Mouse (Mus musculus) intestine, postnatal 0 days (tissue): ENCODE data around the gene Abcg2. TPM values are rescaled to one million over a fixed set of nuclear protein-coding genes. Genes with fewer than 3 reads are reported as not detected.

Experiments used
- ATAC-seq: fragments of 200-750 bp; cut with Nextera tagmentation; 2 replicates; pipeline ENCODE4 v1.8.0; 2017; ENCODE audit warnings: mild to moderate bottlenecking, moderate TSS enrichment, moderate library complexity
- H3K27ac ChIP-seq: fragments of 300-500 bp; sonication (generic); 2 replicates; pipeline ENCODE4 v1.5.1; 2014; ENCODE audit warnings: mild to moderate bottlenecking, low read depth, low read length, moderate library complexity
- H3K27me3 ChIP-seq: fragments of 300-500 bp; sonication (generic); replicated peaks from 2 replicates; pipeline ENCODE4 v1.6.1; 2014; ENCODE audit warnings: low read length, mixed read lengths; ENCODE audit not compliant: control insufficient read depth, insufficient read depth
- H3K36me3 ChIP-seq: fragments of 300-500 bp; sonication (generic); 2 replicates; pipeline ENCODE4 v1.6.1; 2014; ENCODE audit warnings: mild to moderate bottlenecking, moderate library complexity; ENCODE audit not compliant: control insufficient read depth, insufficient read depth
- H3K4me1 ChIP-seq: fragments of 300-500 bp; sonication (generic); replicated peaks from 2 replicates; pipeline ENCODE4 v1.6.1; 2014; ENCODE audit warnings: antibody characterized with exemption, low read length, mixed read lengths; ENCODE audit not compliant: control insufficient read depth, insufficient read depth
- H3K4me2 ChIP-seq: fragments of 300-500 bp; sonication (generic); replicated peaks from 2 replicates; pipeline ENCODE4 v1.6.1; 2014; ENCODE audit warnings: low read depth, mild to moderate bottlenecking, moderate library complexity
- H3K4me3 ChIP-seq: fragments of 300-500 bp; sonication (generic); 2 replicates; pipeline ENCODE4 v1.5.1; 2014; ENCODE audit warnings: low read depth, low read length
- H3K9ac ChIP-seq: fragments of 300-500 bp; sonication (generic); 2 replicates; pipeline ENCODE4 v1.6.1; 2014; ENCODE audit warnings: mild to moderate bottlenecking, low read depth, low read length
- H3K9me3 ChIP-seq: fragments of 300-500 bp; sonication (generic); 2 replicates; pipeline ENCODE4 v1.6.1; 2016; ENCODE audit warnings: mixed run types; ENCODE audit not compliant: control insufficient read depth
- CTCF ChIP-seq: sonication (generic); IDR thresholded peaks from 2 replicates; pipeline ENCODE4 v1.5.1; 2016; ENCODE audit warnings: low read depth, mild to moderate bottlenecking, control low read depth, antibody characterized with exemption, moderate library complexity
- WGBS: fragments of 180-500 bp; shearing (Covaris S2); extraction: QIAGEN DNeasy Blood & Tissue Kit; methylation state at CpG from one replicate; pipeline ENCODE4 v1.1.7; 2014; 5-methylcytosine and 5-hydroxymethylcytosine counted together
- polyA plus RNA-seq: library from polyadenylated mRNA; unstranded; fragments of >200 nt; fragmentation: Nextera tagmentation; extraction: Ambion mirVana; gene quantifications from 2 replicates; pipeline ENCODE4 v1.2.1, GENCODE M21; 2015

Abcg2 gene
- polyA plus RNA-seq, 1 experiment from 2014 or later: 143 TPM

GRCm38 (mm10) chr6:58609919-58610759 is 25.8 kb downstream of the Abcg2 start:
- no peak overlapping the region for H3K4me2 ChIP-seq
- WGBS: 59% methylated on average over 6 of the region's 6 CpGs
- H3K9me3 ChIP-seq: 0 out of 2 replicates have a peak, but pooled peaks cover 2% of the 10 kb centered on the region
- H3K36me3 ChIP-seq: no peaks in the 10 kb centered on the region
- no peak overlapping the region for H3K27ac ChIP-seq
- no peaks in the 10 kb centered on the region for H3K4me1 ChIP-seq
- peak; percentile 67 for ATAC-seq
- H3K4me3 ChIP-seq: no peak overlapping the region
- TF ChIP-seq CTCF: no peak
- H3K9ac ChIP-seq: no peak overlapping the region
- no peaks in the 10 kb centered on the region for H3K27me3 ChIP-seq

GRCm38 (mm10) chr6:58610760-58611654 is 26.7 kb downstream of the Abcg2 start:
- no peak overlapping the region for H3K27ac ChIP-seq
- no peak for TF ChIP-seq CTCF
- WGBS: 70% methylated on average over 4 of the region's 4 CpGs
- H3K36me3 ChIP-seq: no peaks in the 10 kb centered on the region
- no peaks in the 10 kb centered on the region for H3K4me1 ChIP-seq
- no peak overlapping the region for H3K4me2 ChIP-seq
- 0 out of 2 replicates have a peak, but pooled peaks cover 2% of the 10 kb centered on the region for H3K9me3 ChIP-seq
- no peak overlapping the region for H3K4me3 ChIP-seq
- peak; percentile 55 for ATAC-seq
- no peaks in the 10 kb centered on the region for H3K27me3 ChIP-seq
- H3K9ac ChIP-seq: no peak overlapping the region

GRCm38 (mm10) chr6:58624126-58624525 is 39.8 kb downstream of the Abcg2 start:
- H3K36me3 ChIP-seq: no peaks in the 10 kb centered on the region
- H3K9ac ChIP-seq: no peak overlapping the region
- H3K27ac ChIP-seq: no peak overlapping the region
- 76% methylated on average over 5 of the region's 5 CpGs for WGBS
- H3K4me1 ChIP-seq: no peaks in the 10 kb centered on the region
- no peak for ATAC-seq
- H3K9me3 ChIP-seq: no peaks in the 10 kb centered on the region
- TF ChIP-seq CTCF: no peak
- H3K4me3 ChIP-seq: no peak overlapping the region
- H3K4me2 ChIP-seq: no peak overlapping the region
- no peaks in the 10 kb centered on the region for H3K27me3 ChIP-seq

- WGBS: 59% methylated on average over 2 of the region's 2 CpGs
- no peak for TF ChIP-seq CTCF
- H3K27ac ChIP-seq: no peak overlapping the region
- H3K9me3 ChIP-seq: no peaks in the 10 kb centered on the region
- H3K4me3 ChIP-seq: no peak overlapping the region
- no peaks in the 10 kb centered on the region for H3K36me3 ChIP-seq
- H3K9ac ChIP-seq: no peak overlapping the region
- H3K27me3 ChIP-seq: no peaks in the 10 kb centered on the region
- no peaks in the 10 kb centered on the region for H3K4me1 ChIP-seq
- ATAC-seq: no peak
- H3K4me2 ChIP-seq: no peak overlapping the region
Measured at GRCm38 (mm10) chr6:58629238-58629637, 44.9 kb downstream of the Abcg2 start.

- 67% methylated on average over 3 of the region's 3 CpGs for WGBS
- no peak overlapping the region for H3K4me3 ChIP-seq
- no peaks in the 10 kb centered on the region for H3K9me3 ChIP-seq
- TF ChIP-seq CTCF: no peak
- H3K4me2 ChIP-seq: no peak overlapping the region
- no peaks in the 10 kb centered on the region for H3K36me3 ChIP-seq
- H3K9ac ChIP-seq: no peak overlapping the region
- ATAC-seq: no peak
- no peak overlapping the region for H3K27ac ChIP-seq
- H3K4me1 ChIP-seq: no peaks in the 10 kb centered on the region
- no peaks in the 10 kb centered on the region for H3K27me3 ChIP-seq
Measured at GRCm38 (mm10) chr6:58632419-58632818, 48.1 kb downstream of the Abcg2 start.

- ATAC-seq: peak; percentile 94
- Histone ChIP-seq H3K9ac (no peak overlapping the region), H3K4me1 (peaks cover 6% of the 10 kb centered on the region; the same call in 1 of the 2 replicates), H3K36me3 (no peaks in the 10 kb centered on the region), H3K4me3 (no peak overlapping the region), H3K9me3 (no peaks in the 10 kb centered on the region), H3K4me2 (no peak overlapping the region), H3K27me3 (no peaks in the 10 kb centered on the region), H3K27ac (no peak overlapping the region)
- no peak for TF ChIP-seq CTCF
- WGBS: 57% methylated on average over 4 of the region's 4 CpGs
Measured at GRCm38 (mm10) chr6:58633731-58634130, 49.4 kb downstream of the Abcg2 start.
